Mouse (Mus musculus) T-cell, adult 2 months (primary cell): Measurements from ENCODE around the gene Bnip2.

Experiments used
- DNase-seq: peaks from one replicate; pipeline ENCODE4 v3.0.0; 2022; ENCODE audit warnings: low spot score

Bnip2 gene

DNA sequence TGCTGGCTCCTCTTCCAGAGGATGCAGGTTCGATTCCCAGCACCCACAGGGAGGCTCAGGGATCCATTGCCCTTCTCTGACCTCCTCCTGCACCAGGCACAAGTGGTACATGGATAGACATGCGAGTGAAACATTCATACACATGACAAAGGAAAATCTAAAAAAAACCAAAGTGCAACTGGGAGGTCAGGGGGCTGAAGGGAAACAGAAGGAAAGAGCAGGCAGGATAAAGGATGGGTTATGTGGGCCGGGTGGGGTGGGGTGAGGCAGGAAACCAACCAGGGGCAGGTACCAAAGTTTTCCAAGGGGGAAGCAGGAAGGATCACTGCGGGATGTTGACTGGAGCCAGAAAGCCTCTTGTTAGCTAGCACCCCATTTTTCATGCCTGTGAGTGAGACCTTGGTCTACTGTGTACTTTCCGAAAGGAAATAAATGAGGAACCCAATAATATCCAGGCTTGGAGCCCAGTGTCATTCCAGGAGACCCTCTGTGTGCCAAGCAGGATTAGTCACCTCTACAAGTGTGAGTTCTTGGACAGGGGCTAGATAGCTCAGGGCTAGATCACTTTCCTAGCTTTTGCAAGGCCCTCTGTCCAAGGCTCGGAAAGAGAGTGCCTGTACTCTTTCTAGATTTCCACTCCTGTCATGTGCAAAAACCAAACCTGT is 59.6 kb downstream of the Bnip2 start:
- no peak for DNase-seq

DNA sequence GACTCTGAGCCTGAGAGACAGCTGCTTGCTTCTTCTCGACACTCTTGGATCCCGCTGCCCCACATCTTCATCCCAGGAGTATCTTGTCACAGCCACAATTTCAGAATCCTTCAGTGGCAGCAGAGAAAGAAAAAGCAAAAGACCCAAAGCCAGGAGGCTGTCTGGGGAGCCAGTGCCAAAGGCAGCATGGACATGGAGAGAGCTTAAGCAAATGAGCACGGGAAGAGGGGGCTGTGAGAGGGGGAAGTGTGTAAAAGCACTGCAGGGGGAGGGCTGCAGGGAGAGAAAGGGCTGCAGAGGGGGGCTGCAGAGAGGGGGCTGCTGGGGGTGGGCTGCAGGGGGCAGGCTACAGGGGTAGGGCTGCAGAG is 60.1 kb downstream of the Bnip2 start:
- DNase-seq: no peak

DNA sequence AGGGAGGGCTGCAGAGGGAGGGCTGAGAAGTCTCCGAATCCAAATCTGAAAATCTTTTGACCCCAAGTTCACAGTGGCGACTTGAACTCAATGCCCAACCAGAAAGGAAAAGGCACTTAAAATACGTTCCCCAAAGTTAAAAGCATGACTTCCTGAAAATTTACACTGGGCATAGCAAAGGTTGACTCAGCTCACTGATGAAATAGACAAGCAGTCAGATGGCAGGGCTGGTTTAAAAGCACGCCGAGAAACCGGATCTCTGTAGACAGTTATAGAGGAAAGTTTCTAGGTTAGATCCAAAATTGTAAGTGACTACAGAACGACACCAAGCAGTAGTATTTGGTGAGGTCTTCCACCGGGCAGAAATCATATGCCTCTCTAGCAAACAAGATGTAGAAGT is 60.6 kb downstream of the Bnip2 start:
- no peak for DNase-seq

DNA sequence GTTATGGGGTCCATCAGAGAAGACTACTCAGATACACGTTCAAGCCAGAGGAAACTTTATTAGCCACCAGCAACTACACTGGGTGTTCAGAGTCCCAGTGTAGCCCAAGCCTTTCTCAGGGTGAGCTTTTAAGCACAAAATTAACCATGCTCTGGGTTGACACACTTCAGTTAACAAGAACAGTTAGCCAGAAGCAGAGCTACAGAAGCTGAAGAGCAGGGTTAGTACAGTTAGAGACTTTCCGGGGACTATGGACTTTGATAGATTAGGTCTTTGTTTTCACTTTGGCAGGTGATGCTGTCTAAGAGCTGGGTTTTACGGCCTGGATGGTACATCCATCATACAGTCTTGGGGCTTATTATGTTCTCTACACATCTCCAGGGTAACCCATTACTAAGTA is 63.5 kb downstream of the Bnip2 start:
- no peak for DNase-seq

DNA sequence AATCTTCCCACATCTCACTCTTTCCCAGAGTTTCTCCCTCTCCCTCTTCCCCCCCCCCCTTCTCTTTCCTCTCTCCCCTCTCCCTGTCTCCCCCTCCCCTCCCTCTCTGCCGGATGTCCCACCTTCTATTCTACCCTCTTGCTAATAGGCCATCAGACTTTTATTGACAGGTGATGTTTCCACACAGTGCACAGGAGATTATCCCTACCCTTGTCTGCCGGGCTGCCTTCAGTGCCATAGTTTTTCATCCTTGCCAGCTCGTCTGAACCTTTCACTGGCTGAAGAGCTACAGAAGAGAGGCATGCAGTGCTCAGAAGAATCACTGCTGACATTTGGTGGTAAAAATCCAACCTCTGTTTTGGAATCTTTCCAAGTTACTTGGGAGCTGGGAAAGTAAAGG is 64.1 kb downstream of the Bnip2 start:
- no peak for DNase-seq
